Mouse (Mus musculus): ENCODE results near the gene Slc18b1.

DNA sequence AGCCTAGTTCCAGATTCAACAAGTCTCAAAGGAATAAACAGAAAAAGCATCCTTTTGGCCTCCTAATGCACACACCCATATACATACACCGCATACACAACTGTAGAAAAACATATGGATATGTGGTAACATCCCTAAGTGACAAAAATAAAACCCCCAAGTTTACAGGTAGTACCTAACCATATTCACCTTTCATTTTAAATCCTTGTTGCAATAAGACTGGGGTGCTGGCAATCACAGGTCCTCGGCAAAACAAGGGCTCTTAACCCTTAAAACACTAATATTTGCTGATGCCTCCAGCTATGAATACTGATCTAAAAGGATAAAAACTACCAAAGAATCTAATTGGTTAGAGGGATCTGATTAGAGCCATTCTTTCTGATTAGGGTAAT is 13.3 kb upstream of the Slc18b1 start:
- TF ChIP-seq POLR2A (IDR thresholded peaks at IDR 0.05; ENCODE audit: borderline replicate concordance, insufficient read depth, low read length), result no peak
- TF ChIP-seq CTCF (IDR thresholded peaks at IDR 0.05; ENCODE audit: borderline replicate concordance, insufficient read depth, low read depth, low read length), result no peak

All from cerebellum, adult 2 months (tissue).